Mouse (Mus musculus) MEL (cell line): ENCODE data around the gene Epb41l4b.

Experiments used
- CTCF ChIP-seq, 3 experiments: IDR thresholded peaks in 2 of 3; conservative IDR thresholded peaks in 1 of 3; 2 replicates each; pipeline ENCODE4 v1.5.1; 2011 to 2012; ENCODE audit warnings: low read length in 3 of 3, low read depth in 2 of 3, mild to moderate bottlenecking in 2 of 3, improper control_type of control experiment in 1 of 3, inconsistent platforms in 1 of 3, mixed read lengths in 1 of 3, moderate library complexity in 1 of 3; ENCODE audit not compliant: control insufficient read depth in 1 of 3, insufficient read depth in 1 of 3, poor library complexity in 1 of 3, severe bottlenecking in 1 of 3
- EP300 ChIP-seq, 2 experiments: IDR thresholded peaks; 2 replicates each; pipeline ENCODE4 v1.6.1; 2011; ENCODE audit warnings: improper control_type of control experiment in 2 of 2, low read length in 2 of 2, low read depth in 1 of 2, mild to moderate bottlenecking in 1 of 2
- GATA1 ChIP-seq: IDR thresholded peaks from 2 replicates; pipeline ENCODE4 v1.6.1; 2011; ENCODE audit warnings: low read depth, low read length, improper control_type of control experiment
- MAX ChIP-seq: IDR thresholded peaks from 2 replicates; pipeline ENCODE4 v1.6.1; 2011; ENCODE audit warnings: low read length, improper control_type of control experiment
- MAZ ChIP-seq: IDR thresholded peaks from 2 replicates; pipeline ENCODE4 v1.6.1; 2012; ENCODE audit warnings: low read depth, mild to moderate bottlenecking, inconsistent platforms, low read length, improper control_type of control experiment
- MEF2A ChIP-seq: IDR thresholded peaks from 2 replicates; pipeline ENCODE4 v1.6.1; 2014; ENCODE audit warnings: low read depth, mild to moderate bottlenecking, inconsistent platforms, low read length, improper control_type of control experiment; ENCODE audit not compliant: poor library complexity, insufficient replicate concordance, severe bottlenecking; ENCODE audit errors: extremely low read depth
- POLR2A ChIP-seq, 2 experiments: IDR thresholded peaks; 2 replicates each; pipeline ENCODE4 v1.6.1; 2011 to 2012; ENCODE audit warnings: low read length in 2 of 2, mild to moderate bottlenecking in 2 of 2, control low read depth in 1 of 2, improper control_type of control experiment in 1 of 2, low read depth in 1 of 2, moderate library complexity in 1 of 2; ENCODE audit not compliant: control insufficient read depth in 1 of 2, insufficient read depth in 1 of 2, poor library complexity in 1 of 2
- RAD21 ChIP-seq: IDR thresholded peaks from 2 replicates; pipeline ENCODE4 v1.6.1; 2011; ENCODE audit warnings: mild to moderate bottlenecking, low read depth, low read length, improper control_type of control experiment
- TAL1 ChIP-seq: IDR thresholded peaks from 2 replicates; pipeline ENCODE4 v1.6.1; 2012; ENCODE audit warnings: mild to moderate bottlenecking, inconsistent platforms, low read length, moderate library complexity, mixed read lengths
- USF1 ChIP-seq: IDR thresholded peaks from 2 replicates; pipeline ENCODE4 v1.6.1; 2014; ENCODE audit warnings: low read depth, mild to moderate bottlenecking, inconsistent platforms, low read length, improper control_type of control experiment, moderate library complexity
- USF2 ChIP-seq, 2 experiments: IDR thresholded peaks; 2 replicates each; pipeline ENCODE4 v1.6.1; 2011 to 2012; ENCODE audit warnings: improper control_type of control experiment in 2 of 2, low read length in 2 of 2, borderline replicate concordance in 1 of 2, inconsistent platforms in 1 of 2, low read depth in 1 of 2, mild to moderate bottlenecking in 1 of 2; ENCODE audit not compliant: insufficient read depth in 1 of 2
- ZC3H11A ChIP-seq: IDR thresholded peaks from 2 replicates; pipeline ENCODE4 v1.6.1; 2012; ENCODE audit warnings: low read depth, mild to moderate bottlenecking, inconsistent platforms, low read length, improper control_type of control experiment

- TF ChIP-seq MAX (no peak), RAD21 (no peak), POLR2A (IDR thresholded peaks at IDR 0.05; ENCODE audit: control insufficient read depth in 1 of 2, insufficient read depth in 1 of 2, low read depth in 1 of 2, low read length in 2 of 2, poor library complexity in 1 of 2) (no peak), EP300 (IDR thresholded peaks at IDR 0.05; ENCODE audit: low read depth in 1 of 2, low read length in 2 of 2) (no peak), MAZ (no peak), MEF2A (no peak), CTCF (IDR thresholded peaks at IDR 0.05 in 2 of 3, conservative IDR thresholded peaks at IDR 0.05 in 1 of 3; ENCODE audit: control insufficient read depth in 1 of 3, insufficient read depth in 1 of 3, low read depth in 2 of 3, low read length in 3 of 3, poor library complexity in 1 of 3, severe bottlenecking in 1 of 3) (no peak), USF2 (IDR thresholded peaks at IDR 0.05; ENCODE audit: borderline replicate concordance in 1 of 2, insufficient read depth in 1 of 2, low read depth in 1 of 2, low read length in 2 of 2) (no peak), TAL1 (no peak), GATA1 (no peak), ZC3H11A (no peak), USF1 (no peak)
Observed at GRCm38 (mm10) chr4:57040481-57040880, 102.8 kb downstream of the Epb41l4b start.
